Mouse (Mus musculus): ENCODE results near the gene Oxt. TPM values are rescaled to one million over a fixed set of nuclear protein-coding genes. Genes with fewer than 3 reads are reported as not detected.
A peak's percentile ranks its signal among the peaks of the same experiment; 100 is the strongest.

Gene Oxt
- total RNA-seq (2014; rRNA removed), result not detected in 2 replicates
- not detected in 2 replicates for polyA plus RNA-seq (2012; rRNA removed)

- peak within 1 kb of the TSS; percentile 33; the same call in 1 of the 2 replicates for H3K4me3 ChIP-seq (ENCODE audit: insufficient read depth, low read depth, low read length)
- 0 out of 2 replicates have a peak within 1 kb of the TSS, but pooled peaks have one; percentile 21 for H3K9ac ChIP-seq (ENCODE audit: low read depth, low read length)
- H3K36me3 ChIP-seq (ENCODE audit: control insufficient read depth, insufficient read depth, low read length), result no peaks in the 10 kb centered on the region
- peaks cover 6% of the 10 kb centered on the region for H3K4me1 ChIP-seq (ENCODE audit: control insufficient read depth, insufficient read depth, low read length)
- no peak within 1 kb of the TSS for H3K27ac ChIP-seq (replicated peaks; ENCODE audit: insufficient read depth, low read depth, low read length)
- peaks cover 5% of the 10 kb centered on the region; the same call in 1 of the 2 replicates for H3K27me3 ChIP-seq (ENCODE audit: control insufficient read depth, insufficient read depth, low read length)
- WGBS, result 83% methylated on average over 9 of the region's 9 CpGs
- no peak for DNase-seq (ENCODE audit: extremely low read depth, low read depth, low spot score)
- TF ChIP-seq POLR2A (IDR thresholded peaks at IDR 0.05; ENCODE audit: extremely low read depth, insufficient read depth, low read length) (no peak), CTCF (IDR thresholded peaks at IDR 0.05; ENCODE audit: low read depth, low read length) (no peak)
- H3K79me2 ChIP-seq (ENCODE audit: control insufficient read depth, insufficient read depth, low read length), result no peaks in the 10 kb centered on the region
These were observed at the start of gene Oxt for GRCm38 (mm10) chr2:130575873-130576272. Gene Oxt, plus strand, starts transcription at chr2:130576173.

- TF ChIP-seq POLR2A (IDR thresholded peaks at IDR 0.05; ENCODE audit: extremely low read depth, insufficient read depth, low read length) (no peak), CTCF (IDR thresholded peaks at IDR 0.05; ENCODE audit: low read depth, low read length) (0 out of 2 replicates have a peak, but pooled peaks have one; percentile 7)
- no peak for DNase-seq (ENCODE audit: extremely low read depth, low read depth, low spot score)
- Histone ChIP-seq H3K4me1 (ENCODE audit: control insufficient read depth, insufficient read depth, low read length) (no peaks in the 10 kb centered on the region), H3K27me3 (ENCODE audit: control insufficient read depth, insufficient read depth, low read length) (no peaks in the 10 kb centered on the region), H3K9ac (ENCODE audit: low read depth, low read length) (no peak overlapping the region), H3K27ac (replicated peaks; ENCODE audit: insufficient read depth, low read depth, low read length) (no peak overlapping the region), H3K4me3 (ENCODE audit: insufficient read depth, low read depth, low read length) (no peak overlapping the region), H3K36me3 (ENCODE audit: control insufficient read depth, insufficient read depth, low read length) (peaks cover 19% of the 10 kb centered on the region), H3K79me2 (ENCODE audit: control insufficient read depth, insufficient read depth, low read length) (no peaks in the 10 kb centered on the region)
- WGBS, result 93% methylated on average over 6 of the region's 6 CpGs
These were observed 47.5 kb upstream of the Oxt start for GRCm38 (mm10) chr2:130528457-130528856.

- no peaks in the 10 kb centered on the region for H3K4me1 ChIP-seq (ENCODE audit: control insufficient read depth, insufficient read depth, low read length)
- 85% methylated on average over 2 of the region's 2 CpGs for WGBS
These were observed 46.7 kb upstream of the Oxt start for GRCm38 (mm10) chr2:130529290-130529689.

GRCm38 (mm10) chr2:130529925-130530324, 46.0 kb upstream of the Oxt start:
- TF ChIP-seq CTCF (IDR thresholded peaks at IDR 0.05; ENCODE audit: low read depth, low read length) (no peak), POLR2A (IDR thresholded peaks at IDR 0.05; ENCODE audit: extremely low read depth, insufficient read depth, low read length) (no peak)
- no peak for DNase-seq (ENCODE audit: extremely low read depth, low read depth, low spot score)
- Histone ChIP-seq H3K27ac (replicated peaks; ENCODE audit: insufficient read depth, low read depth, low read length) (no peak overlapping the region), H3K79me2 (ENCODE audit: control insufficient read depth, insufficient read depth, low read length) (no peaks in the 10 kb centered on the region), H3K27me3 (ENCODE audit: control insufficient read depth, insufficient read depth, low read length) (no peaks in the 10 kb centered on the region), H3K36me3 (ENCODE audit: control insufficient read depth, insufficient read depth, low read length) (peaks cover 22% of the 10 kb centered on the region), H3K9ac (ENCODE audit: low read depth, low read length) (no peak overlapping the region), H3K4me1 (ENCODE audit: control insufficient read depth, insufficient read depth, low read length) (no peaks in the 10 kb centered on the region), H3K4me3 (ENCODE audit: insufficient read depth, low read depth, low read length) (no peak overlapping the region)
- WGBS, result 89% methylated on average over 7 of the region's 7 CpGs

More at GRCm38 (mm10) chr2:130529290-130529689, 46.7 kb upstream of the Oxt start:
- no peak overlapping the region for H3K27ac ChIP-seq (replicated peaks; ENCODE audit: insufficient read depth, low read depth, low read length)
- peaks cover 17% of the 10 kb centered on the region for H3K36me3 ChIP-seq (ENCODE audit: control insufficient read depth, insufficient read depth, low read length)
- H3K79me2 ChIP-seq (ENCODE audit: control insufficient read depth, insufficient read depth, low read length), result no peaks in the 10 kb centered on the region
- H3K9ac ChIP-seq (ENCODE audit: low read depth, low read length), result no peak overlapping the region
- DNase-seq (ENCODE audit: extremely low read depth, low read depth, low spot score), result no peak
- no peaks in the 10 kb centered on the region for H3K27me3 ChIP-seq (ENCODE audit: control insufficient read depth, insufficient read depth, low read length)
- H3K4me3 ChIP-seq (ENCODE audit: insufficient read depth, low read depth, low read length), result no peak overlapping the region
- TF ChIP-seq CTCF (IDR thresholded peaks at IDR 0.05; ENCODE audit: low read depth, low read length) (no peak), POLR2A (IDR thresholded peaks at IDR 0.05; ENCODE audit: extremely low read depth, insufficient read depth, low read length) (no peak)

- TF ChIP-seq CTCF (IDR thresholded peaks at IDR 0.05; ENCODE audit: low read depth, low read length) (no peak), POLR2A (IDR thresholded peaks at IDR 0.05; ENCODE audit: extremely low read depth, insufficient read depth, low read length) (no peak)
- Histone ChIP-seq H3K36me3 (ENCODE audit: control insufficient read depth, insufficient read depth, low read length) (peaks cover 30% of the 10 kb centered on the region), H3K27me3 (ENCODE audit: control insufficient read depth, insufficient read depth, low read length) (no peaks in the 10 kb centered on the region), H3K27ac (replicated peaks; ENCODE audit: insufficient read depth, low read depth, low read length) (no peak overlapping the region), H3K4me3 (ENCODE audit: insufficient read depth, low read depth, low read length) (no peak overlapping the region), H3K9ac (ENCODE audit: low read depth, low read length) (no peak overlapping the region), H3K4me1 (ENCODE audit: control insufficient read depth, insufficient read depth, low read length) (no peaks in the 10 kb centered on the region), H3K79me2 (ENCODE audit: control insufficient read depth, insufficient read depth, low read length) (no peaks in the 10 kb centered on the region)
- 67% methylated on average over 2 of the region's 2 CpGs for WGBS
- DNase-seq (ENCODE audit: extremely low read depth, low read depth, low spot score), result no peak
These were observed 43.8 kb upstream of the Oxt start for GRCm38 (mm10) chr2:130532201-130532600.

- no peak overlapping the region for H3K9ac ChIP-seq (ENCODE audit: low read depth, low read length)
- WGBS, result 89% methylated on average over 6 of the region's 6 CpGs
- TF ChIP-seq CTCF (IDR thresholded peaks at IDR 0.05; ENCODE audit: low read depth, low read length), result no peak
- TF ChIP-seq POLR2A (IDR thresholded peaks at IDR 0.05; ENCODE audit: extremely low read depth, insufficient read depth, low read length), result no peak
- DNase-seq (ENCODE audit: extremely low read depth, low read depth, low spot score), result no peak
- no peak overlapping the region for H3K27ac ChIP-seq (replicated peaks; ENCODE audit: insufficient read depth, low read depth, low read length)
- no peak overlapping the region for H3K4me3 ChIP-seq (ENCODE audit: insufficient read depth, low read depth, low read length)
- H3K36me3 ChIP-seq (ENCODE audit: control insufficient read depth, insufficient read depth, low read length), result peaks cover 29% of the 10 kb centered on the region
- no peaks in the 10 kb centered on the region for H3K4me1 ChIP-seq (ENCODE audit: control insufficient read depth, insufficient read depth, low read length)
- H3K79me2 ChIP-seq (ENCODE audit: control insufficient read depth, insufficient read depth, low read length), result no peaks in the 10 kb centered on the region
- no peaks in the 10 kb centered on the region for H3K27me3 ChIP-seq (ENCODE audit: control insufficient read depth, insufficient read depth, low read length)
These were observed 41.0 kb upstream of the Oxt start for GRCm38 (mm10) chr2:130535017-130535416.
